Mouse (Mus musculus) ovary, postnatal 14 days (tissue): ENCODE measurements at regions not wholly inside any gene's neighbourhood (a gene's known extent, or its start where the extent isn't known, plus 50 kb on each side); places are given as distances from the start of the nearest gene placed in this dataset.

Source experiments
- DNase-seq: peaks from one replicate; pipeline ENCODE4 v3.0.0; 2022; ENCODE audit warnings: low spot score

DNA sequence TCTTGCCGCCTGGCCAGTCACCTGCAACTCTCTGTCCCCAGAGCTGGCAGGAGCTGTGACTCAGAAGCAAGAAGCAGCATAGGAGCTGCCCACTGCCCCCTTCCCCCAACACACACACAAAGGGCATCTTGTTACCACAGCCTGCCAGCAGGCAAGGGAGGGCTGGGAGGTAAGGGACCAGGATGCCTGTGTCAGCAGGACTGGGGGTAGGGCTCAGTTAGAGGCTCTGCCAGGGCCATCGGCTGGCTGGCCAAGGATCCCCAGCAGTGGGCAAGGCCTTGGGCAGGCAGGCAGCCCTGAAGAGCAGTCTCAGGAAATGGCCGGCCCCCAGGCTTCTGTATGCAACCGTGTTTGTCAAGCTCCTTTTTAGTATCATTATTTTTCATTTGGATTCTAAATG lies 87.3 kb upstream of the Zmiz1 start:
- no peak for DNase-seq

DNA sequence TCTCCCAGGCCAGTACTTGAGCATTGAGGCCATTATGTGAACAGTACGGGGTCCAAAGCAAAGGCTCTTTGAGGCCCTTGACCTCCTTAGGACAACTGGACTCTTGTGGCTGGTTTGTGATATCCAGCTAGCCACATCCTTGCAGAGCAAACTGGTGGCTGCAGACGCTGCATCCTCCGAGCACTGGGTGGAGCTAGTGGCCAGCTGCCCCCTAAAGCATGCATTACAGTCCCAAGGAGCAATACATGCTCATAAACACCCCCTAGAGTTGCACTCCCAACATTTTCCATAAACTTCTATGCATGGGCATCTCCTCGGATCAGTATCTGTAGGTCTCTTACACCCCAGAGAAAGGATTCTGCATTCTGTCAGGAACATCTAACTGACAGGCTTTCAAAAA lies 86.4 kb upstream of the Zmiz1 start:
- DNase-seq: no peak

DNA sequence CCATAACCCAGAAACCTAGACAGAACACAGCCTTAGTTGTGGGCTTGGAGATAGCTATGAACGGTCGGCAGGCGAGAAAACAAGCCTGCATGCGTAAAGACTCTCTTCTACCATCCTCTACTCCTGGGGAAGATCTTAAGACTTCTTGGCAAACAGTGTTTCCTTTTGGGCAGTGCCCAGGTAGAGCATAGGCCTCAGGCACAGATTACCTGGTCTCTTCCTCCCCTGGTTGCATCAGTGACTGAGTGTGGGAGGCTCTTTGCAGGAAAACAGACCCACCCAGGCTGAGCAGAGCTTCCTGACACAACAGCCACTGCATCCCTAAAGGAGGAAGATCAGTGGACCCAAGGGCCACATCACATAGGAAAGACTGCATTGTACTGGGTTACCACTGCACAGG lies 85.8 kb upstream of the Zmiz1 start:
- no peak for DNase-seq

DNA sequence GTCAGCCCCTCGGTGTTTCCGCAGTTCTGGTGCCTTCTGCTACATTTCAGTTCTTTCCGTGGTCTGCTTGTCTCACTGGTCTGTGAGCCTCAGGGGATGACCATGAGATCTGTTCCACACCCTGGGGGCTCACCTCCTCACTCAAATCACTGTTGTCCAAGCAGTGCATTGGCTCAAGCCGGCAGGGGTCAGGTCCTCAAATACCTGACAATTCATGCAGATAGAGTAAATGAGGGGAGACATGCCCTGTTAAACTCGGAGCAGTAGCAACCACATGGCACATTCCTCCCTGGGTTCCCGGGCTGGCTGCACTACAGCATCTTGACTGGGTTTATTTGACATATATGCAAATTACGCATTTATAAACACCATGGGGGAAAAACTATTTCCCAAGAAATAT lies 84.0 kb upstream of the Zmiz1 start:
- DNase-seq: no peak

DNA sequence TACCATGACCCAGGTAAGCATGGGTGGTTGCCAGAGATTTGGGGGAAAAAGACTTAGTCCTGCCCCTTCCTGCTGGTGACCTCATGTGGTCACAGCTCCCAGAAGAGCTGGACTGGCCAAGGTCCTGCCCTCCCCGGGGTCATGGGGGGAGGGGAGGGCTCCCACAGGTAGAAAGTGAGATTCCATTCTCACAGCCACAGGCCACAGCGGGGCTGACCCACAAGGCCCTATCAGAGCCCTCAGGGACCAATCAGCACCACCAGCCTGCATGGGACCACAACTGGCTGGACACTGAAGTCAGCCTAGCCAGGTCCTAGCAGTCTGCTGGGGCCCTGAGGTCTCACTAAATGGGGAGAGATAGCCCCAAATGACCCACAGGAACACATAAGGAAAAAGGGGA lies 81.9 kb upstream of the Zmiz1 start:
- no peak for DNase-seq

DNA sequence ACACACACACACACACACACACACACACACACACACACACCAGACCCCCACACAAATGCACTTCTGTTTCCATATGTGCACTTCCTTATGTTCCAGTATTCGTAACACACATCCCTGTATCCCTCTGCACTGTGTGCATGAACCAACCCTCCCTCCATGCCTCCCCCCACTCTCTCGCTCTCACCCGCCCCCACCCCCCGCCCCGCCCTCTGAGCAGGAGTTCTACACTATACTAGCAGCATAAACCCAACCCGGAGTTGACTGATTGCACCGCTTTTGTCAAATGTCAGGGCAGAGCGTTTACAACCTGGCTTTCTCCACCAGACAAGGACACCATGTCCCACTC lies 81.5 kb upstream of the Zmiz1 start:
- no peak for DNase-seq

DNA sequence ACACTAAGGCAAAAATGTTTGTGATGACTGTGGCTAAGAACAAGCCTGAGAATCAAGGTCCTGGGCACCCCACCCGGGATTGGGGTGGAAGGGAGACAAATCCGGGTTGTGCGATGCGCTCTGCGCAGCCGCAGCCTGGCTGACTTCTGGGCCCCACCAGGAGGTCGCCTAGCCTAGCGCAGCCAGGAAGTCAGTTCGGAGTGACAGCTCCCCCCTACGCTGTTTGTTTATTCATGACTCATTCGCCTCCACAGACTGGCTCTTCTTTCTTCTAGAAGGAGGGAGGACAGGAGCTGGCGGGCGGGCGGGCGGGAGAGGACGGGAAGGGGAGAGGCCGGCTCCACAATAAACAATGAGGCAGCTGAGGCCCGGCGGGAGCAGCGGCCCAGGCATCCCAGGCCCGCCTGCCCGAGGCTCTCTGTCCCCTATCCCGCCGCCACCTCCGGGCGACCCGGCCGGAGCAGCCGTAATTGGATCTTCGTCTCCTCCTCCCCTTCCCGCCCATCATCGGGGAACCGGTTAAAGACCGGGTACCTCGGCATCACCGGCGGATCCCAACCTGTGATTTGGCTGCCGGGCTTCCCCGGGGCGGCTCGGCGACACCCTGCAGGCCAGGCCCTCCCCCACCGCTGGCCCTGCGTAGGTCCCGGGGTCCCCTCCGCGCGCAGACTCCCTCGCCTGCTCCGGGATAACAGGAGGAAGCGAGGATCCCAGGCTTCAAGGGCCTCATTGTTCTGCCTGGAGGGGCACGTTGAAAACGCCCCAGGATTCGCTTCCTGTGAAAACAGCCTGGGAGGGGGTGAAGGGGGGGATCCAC lies 80.9 kb upstream of the Zmiz1 start:
- DNase-seq: peak; percentile 65

DNA sequence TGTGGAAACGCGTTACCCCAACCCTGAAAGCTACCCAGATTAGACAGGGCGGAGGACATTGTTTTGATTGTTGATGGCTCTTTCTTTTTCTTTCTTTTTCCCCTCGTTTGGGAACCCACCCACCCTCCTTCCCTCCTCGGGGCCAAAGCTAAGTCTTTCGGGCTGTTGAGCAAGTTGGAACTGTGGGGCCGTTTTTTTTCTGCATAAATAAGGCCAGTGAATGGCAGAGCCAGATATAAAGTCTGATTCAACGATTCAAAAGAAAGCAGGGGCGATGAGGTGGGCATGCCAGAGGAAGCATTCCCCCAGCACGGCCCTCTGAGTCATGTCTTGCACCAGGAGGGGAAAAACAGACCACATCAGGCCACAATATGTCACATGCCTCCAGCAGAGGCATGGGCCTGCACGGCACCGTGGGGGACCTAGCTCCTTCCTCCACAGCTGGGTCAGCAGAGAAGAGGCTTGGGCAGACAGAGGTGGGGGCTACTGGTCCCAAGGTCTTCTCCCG lies 80.2 kb upstream of the Zmiz1 start:
- no peak for DNase-seq

DNA sequence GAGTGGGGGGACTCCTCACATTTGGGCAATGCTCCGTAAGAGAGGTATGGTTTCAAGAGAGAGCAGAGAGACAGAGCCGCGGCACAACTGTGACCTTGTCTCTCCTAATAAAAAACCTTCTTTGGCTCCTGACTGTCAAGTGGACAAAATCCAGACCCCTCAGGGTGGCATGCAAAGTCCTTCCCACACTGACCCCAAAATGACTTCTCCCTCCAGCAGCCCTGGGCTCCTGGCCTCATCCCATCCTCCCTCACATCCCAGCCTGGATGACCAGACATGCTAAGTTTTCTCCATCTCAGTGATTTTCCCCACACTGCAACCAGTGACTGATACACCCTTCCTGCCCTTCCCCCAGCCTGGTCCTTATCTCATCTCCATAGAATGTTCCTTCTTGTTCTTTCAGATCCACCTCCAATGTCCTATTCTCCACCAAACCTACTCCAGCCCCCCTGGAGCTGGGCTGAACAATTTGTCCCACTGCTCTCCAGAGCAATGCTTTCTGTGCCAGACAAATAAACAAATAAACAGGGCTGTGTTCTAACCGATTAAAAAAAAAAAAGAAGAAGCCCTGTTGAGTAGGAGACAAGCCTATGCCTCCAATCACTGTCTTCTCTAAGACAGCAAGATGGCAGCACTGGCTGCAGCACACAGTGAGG lies 75.7 kb upstream of the Zmiz1 start:
- DNase-seq: no peak

DNA sequence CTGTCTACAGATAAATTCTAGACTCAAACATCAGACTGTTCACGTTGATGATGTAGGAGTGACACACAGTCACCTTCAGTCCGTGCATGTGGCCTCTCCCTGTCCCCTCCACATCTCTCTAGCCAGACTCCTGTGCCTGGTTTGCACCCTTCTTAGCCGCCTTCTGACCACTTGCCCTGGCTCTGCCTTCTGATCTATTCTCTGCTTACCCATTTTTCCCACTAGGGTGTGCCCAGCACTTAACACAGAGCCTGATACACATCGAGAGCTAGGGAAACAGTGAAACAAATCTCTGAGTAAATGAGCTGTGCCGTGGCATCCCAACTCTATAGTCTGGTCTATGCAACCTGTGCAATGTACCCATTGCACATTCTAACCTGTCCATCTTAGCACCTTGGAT lies 73.3 kb upstream of the Zmiz1 start:
- no peak for DNase-seq

DNA sequence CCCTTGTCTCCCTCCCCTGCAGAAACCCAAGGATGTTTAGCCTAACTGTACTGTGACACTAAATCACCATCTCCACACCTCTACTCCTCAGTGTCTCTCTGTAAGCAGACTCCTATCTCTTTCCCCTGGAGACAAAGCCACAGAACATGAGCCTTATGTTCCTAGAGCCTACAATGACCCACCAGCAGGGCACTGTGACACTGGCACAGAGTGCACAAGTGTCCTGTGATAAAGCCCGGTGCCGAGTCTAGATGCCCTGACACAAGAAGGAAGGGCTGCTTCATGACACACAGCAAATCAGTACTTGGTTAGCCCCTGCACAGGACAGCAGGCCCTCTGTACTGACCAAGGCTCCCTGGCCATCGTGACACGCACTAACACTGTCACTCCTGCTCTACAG lies 71.2 kb upstream of the Zmiz1 start:
- DNase-seq: no peak

DNA sequence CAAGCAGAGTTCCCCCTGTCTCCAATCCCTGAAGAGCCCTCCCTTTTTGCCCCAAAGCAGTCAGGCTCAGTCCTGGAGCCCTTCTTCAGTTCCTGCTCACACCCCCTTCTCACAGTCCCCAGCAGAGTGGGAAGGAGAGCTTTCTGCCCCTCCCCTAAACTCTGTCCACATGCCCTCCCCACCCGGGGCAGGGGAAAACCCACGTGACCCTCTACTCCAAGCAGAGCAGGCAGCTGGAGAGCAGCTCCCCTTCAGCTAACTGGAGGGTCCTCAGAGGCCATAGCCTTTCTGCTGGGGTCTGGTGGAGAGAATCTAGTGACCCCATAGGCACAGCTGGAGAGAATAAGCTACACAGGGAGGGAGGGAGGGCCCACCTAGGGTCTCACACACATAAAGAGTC lies 69.7 kb upstream of the Zmiz1 start:
- no peak for DNase-seq

DNA sequence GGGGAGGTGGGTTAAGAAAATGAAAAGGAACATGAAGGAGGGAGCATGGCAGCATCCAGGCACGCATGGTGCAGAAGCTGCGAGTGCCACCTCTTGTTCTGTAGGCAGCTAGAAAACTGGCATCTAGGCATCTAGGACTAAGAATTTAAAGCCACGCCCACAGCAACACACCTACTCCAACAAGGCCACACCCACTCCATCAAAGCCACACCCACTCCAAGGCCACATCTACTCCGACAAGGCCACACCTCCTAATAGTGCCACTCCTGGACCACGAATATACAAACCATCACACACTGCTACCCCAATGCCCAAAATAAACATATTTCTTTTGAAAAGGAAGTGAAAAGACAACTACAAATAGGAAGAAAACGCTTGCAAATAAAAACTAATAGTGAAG lies 66.6 kb upstream of the Zmiz1 start:
- no peak for DNase-seq

DNA sequence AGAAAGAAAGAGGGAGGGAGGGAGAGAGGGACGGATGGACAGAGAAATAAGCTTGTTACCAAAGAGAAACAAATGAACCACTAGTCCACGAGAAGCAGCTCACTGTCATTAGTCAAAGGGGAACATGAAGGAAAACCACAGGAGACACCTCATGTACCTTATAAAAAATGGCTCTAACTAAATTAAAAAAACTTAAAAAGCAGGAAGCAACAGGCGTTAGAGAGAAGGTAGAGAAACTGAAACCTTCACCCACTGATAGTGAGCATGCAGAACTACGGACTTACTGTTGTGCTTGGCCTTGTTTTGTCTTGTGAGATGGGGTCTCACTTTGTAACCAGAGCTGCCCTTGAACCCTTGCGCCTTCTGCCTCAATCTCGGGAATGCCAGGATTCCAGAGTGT lies 66.0 kb upstream of the Zmiz1 start:
- DNase-seq: no peak

DNA sequence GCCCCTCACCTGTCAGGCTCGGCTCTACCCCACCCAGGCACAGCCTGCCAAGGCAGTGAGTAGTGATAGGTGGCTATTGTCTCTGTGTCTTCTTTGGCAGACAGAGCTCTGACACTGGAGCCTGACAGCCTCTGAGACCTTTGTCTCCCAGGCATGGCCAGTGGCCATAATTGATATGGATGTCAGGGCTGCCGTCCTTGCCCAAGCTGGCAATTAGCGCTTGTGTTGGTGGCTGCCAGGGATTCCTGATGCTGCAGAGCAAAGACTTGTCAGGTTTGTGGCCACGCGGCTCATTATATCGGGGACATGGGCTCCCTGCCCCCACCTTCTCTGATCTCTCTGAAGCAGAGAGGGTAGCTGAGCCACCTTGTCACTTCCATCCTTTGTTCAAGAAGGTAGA lies 64.1 kb upstream of the Zmiz1 start:
- no peak for DNase-seq

DNA sequence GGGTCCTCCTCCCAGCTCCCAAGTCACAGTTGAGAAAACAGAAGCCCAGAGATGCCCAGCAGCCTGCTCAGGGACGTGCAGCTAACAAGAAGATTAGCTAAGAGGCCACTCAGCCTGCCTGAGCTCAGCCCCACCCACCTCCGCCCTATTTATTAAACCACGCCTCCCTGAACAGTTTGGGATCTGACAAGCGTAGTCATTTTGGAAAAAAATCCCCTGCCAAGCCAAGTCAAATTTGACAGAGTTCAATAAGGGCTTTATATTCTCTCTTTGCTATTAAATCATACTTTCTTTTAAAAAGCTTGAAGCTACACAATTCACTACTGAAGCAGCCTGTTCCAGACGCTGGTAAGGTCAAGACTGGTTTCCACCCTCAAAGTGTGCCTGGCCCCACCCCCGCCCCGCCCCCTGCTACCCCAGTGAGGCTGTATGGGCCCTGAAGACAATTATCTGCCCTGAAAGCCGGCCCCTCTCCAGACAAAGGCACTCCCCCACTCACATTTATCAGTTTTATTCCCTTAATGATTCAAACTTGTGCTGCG lies 61.9 kb upstream of the Zmiz1 start:
- DNase-seq: peak; percentile 47

DNA sequence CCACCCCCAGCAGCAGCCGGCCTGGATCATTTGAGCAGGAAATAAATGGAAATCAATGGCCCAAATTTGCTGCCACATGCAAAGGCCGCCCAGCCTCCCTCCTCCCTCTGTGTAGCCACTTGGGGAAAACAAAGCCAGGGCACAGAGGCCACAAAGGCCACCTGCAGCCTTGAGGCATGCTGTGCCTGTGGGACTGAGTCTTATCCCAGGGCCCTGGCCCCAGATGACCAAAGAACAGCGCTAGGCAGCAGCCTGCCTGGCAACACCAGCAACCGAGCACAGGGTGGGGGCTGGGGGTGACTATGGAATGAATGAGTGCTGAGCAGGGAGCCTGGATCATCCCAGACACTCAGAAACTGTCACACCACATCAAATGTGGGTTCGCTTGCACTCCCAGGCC lies 61.2 kb upstream of the Zmiz1 start:
- DNase-seq: no peak

DNA sequence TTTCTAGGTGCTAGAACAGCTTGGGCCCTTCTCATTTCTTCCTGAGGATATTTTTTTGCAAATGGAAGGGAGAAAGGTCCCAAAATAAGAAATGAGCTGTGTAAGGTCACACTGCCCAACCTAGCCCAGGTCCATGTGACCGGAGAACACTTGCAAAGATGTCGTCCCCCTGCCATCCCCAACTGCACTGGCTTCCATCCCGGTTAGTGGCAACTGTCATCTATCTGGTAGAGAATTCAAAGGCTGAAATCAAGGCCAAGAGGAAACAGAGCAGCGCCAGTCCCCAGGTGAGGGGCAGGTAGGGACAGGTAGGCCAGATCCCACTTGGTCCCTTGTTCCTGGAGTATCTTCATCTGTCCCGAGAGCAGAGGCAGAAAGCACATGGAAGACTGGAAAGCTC lies 60.2 kb upstream of the Zmiz1 start:
- DNase-seq: no peak

DNA sequence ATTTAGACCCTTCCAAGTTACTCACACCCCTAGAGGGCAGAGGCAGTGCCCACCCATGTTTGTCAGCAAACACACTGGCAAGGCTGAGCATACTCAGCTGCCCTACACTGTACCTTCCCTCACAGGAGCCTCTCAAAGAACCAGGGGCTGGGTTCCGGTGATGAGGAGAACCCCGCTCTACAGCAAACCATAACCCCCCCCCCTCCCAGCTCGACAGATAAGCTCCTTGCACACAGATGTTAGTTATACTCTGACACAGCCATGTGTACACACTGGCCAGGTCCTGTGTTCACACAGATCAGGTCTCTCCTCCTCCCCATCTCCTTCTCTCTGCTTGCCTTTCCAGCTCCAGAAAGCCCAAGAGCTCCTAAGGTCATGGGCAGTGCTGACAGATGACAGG lies 59.7 kb upstream of the Zmiz1 start:
- no peak for DNase-seq

DNA sequence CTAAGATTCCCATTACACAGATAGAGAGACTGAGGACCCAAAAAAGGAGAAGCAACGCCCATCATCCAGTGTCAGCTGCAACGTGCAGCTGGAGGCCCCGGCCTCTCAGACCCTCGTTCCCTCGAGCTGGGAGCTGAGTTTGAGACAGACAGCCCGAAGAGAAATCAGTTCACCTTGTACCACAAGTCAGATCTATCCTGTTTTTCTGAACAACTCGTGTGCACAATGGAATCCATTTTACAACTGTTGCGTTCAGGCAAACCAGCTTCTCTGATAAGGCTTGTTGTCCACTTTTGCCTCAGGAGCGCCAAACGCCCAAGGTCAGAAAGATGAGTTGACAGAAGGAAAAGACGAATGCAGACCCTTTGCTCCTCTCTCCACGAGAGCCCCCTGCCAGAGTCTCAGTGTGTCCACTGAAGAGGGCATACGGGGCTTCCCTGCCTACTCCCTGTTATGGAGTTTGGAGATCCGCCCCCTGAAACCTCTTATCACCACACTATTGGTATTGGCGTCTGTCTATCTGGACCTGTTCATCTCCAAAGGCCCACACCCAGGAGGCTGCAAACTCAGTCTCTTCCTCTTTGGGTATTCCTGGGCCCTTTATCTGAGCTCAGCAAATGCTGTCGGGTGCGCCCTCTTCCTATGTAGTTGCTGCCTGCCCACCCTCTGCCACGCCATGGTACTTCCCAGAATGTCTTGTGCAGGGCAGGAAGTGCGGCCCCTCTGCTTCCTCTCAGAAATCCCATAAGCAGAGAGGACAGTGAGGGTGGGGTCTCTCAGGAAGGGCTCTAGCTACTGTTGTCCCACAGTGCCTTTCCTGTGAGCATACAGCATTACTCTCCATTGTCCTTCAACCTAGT lies 57.7 kb upstream of the Zmiz1 start:
- no peak for DNase-seq

DNA sequence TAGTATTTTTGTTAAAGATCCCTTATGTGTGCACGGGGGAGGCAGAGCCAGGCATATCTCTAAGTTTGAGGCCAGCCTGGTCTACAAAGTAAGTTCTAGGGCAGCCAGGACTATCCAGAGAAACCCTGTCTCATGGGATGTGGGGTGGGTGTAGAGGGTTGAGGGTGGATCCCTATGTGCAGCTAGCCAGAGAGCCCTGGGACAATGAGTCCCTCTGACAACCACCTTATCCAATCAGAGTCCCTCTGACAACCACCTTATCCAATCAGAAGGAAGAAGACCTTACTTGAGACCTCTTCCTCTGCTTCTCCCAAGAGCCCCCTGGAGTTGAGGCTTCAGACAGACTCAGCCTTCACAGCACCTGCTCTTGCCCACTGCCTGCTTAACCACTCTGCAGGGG lies 56.6 kb upstream of the Zmiz1 start:
- DNase-seq: no peak

DNA sequence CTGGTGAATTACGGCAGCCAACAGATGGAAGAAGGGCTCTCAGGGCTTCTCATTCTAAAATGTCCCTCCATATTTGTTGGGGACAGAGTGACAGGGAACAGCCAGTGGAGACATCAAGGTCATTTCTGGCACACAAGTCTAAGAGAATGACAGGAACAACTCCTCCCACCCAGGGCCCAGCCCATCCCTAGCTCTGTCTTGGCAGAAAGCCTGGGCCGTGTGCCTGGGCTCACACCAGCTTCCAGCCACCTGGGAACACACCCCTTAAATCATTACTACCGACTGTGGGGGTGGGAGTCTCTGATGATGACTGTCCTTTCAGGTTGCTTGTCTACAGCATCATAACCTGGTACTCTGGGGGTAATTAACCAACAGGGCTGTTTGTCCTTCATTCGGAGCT lies 53.8 kb upstream of the Zmiz1 start:
- DNase-seq: no peak

DNA sequence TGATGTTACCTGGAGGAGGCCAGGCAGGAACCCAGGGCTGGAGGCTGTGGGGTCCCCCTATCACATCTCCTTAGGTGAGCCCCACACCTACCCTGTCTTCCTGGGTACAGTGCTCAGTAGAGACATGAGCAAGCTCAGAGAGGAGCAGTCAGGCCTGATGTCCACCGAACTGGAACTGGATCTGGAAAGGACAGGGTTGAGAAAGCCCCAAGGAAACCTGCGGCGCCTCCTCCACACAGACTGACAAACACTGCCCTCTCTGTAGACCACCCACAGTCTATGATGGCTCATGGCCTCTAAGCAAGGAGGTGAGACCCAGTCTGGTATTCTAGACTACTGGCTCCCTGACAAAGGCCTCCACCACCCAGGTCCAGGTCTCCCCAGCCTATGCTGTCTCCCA lies 52.9 kb upstream of the Zmiz1 start:
- DNase-seq: no peak
